Mouse (Mus musculus): ENCODE measurements around the gene Trappc5. TPM values are rescaled to one million over a fixed set of nuclear protein-coding genes. Genes with fewer than 3 reads are reported as not detected.

Gene Trappc5
- polyA plus RNA-seq (2017; shearing (Covaris generic)): 40.6 TPM

GRCm38 (mm10) chr8:3676131-3676992 lies at the start of gene Trappc5:
Trappc5 (plus strand) TSS chr8:3676299.

DNA sequence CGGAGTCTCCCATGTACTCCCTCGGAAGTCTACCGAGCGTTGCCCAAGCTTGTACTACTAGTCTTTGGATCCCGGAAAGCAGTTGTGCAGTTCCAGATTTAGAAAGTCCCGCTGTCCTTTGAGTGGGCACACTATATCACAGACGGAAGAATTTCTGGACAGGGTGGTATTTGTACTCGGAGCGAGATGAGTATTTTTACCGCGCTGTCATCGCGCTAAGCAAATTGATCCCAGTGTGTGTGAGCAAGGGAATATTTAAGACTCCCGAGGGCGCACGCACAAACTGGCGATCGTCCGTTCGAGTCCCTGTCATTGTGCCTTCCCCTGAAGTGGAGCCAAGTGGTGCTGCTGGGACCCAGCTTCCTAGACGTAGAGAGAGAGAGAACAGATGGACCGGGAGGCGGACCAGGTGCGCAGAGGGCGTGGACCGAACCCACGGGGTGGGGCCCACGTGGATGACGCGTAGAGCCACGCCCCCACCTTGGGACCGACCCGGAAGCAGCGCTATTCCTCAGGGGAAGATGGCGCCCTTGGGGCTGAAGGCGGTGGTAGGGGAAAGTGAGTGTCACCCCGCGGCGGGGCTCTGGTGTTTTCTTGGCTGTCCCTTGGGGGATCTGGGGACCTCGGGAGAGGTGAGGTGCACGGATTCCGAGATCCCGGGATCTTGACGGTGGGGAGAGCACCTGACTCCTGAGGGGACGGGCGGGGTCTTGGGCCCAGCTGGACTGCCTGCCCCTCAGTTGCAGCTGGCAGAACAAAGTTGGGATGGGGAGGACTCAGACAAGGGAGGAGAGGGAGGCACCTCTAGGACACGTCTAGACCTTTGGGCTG lies 45.2 kb upstream of the Trappc5 start, which contains the start of gene Stxbp2:
Gene Stxbp2 (plus strand): TSS at position 309 of the 831 bp plus-strand sequence.

DNA sequence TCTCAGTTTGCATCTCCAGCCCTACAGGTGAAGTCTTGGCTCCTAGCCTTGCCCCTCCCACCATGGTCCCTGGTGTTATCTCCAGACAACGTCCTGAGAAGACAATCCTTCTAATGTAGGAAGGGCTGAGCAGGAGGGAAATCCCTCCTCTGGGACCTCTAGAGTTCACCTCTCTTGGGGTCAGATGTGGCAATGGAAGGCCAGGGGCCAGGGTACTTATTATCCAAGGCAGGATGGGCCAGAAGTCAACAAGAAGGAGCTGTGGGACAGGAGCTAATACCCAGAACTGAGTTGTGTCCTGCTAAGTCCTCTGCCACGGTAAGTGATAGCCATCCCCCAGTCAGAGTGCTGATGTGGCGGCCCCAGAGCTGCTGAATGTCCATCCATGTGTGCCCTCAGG lies 20.6 kb upstream of the Trappc5 start, which contains the start of gene Retn:
Gene Retn (plus strand): TSS at position 245 of the 400 bp plus-strand sequence.

DNA sequence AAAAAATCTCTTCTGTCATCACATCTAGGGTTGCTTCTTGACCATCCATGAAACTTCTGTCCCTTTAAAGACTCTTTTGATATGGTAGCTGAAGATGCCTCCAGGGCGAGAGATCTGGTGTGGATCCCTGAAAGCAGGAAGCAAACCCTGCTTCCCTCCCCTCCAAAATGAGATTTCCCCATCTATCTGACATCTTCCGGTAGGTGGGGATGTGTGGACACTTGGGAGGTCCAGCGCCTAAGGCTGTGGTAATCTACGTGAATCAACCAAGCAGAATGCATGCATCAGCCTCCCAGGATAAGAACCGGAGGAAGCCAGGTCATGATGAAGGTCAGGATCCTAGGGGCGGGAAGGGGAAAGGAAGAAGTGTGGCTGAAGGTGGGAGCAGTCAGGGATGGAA lies 10.6 kb upstream of the Trappc5 start, which contains the start of gene Mcemp1:
Gene Mcemp1 (plus strand): TSS at position 248 of the 400 bp plus-strand sequence.

DNA sequence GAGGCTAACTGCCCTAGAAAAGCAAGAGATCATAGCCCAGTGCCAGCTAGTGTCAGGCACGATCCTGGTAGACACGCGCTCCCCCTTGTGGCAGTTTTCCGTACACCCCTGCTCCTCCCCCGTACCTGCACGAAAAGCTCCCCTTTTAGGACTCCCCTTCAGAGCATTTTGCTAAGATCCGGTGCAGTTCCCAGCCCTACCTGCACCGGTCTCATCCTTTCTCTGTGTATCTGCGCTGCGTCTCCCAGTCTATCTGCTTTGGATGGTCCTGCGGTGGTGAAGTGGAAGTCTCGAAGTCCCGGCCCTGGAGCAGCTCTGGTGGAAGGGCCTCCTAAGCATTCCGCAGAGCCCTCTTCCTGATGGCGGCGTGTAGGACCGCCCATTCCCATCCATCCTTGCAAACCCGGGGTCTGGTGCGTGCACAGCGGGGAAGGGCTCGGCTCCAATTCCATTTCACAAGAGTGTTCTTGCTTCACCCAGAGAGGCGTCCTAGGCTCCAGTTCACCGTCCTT lies 4.1 kb upstream of the Trappc5 start, which contains the start of gene Fcor:
Gene Fcor (minus strand): TSS at position 383 of the 512 bp plus-strand sequence.

DNA sequence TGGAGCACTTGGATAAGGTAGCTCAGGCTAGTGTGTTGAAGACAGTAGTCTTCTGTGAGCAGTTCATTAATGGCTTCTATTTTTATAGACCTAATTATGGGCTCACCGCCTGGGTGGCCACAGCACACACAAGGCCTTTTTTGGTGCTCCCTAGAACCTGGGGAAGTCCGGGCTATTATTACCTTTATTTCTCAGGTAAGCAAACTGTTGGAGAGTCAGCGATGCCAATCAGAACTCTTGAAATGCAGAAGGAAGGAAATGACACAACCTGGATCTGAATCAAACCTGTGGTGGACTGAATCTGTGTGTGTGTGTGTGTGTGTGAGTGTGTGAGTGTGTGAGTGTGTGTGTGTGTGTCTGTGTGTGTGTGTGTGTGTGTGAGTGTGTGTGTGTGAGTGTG lies 18.0 kb downstream of the Trappc5 start, which contains the start of gene Fcer2a:
Gene Fcer2a (minus strand): TSS at position 55 of the 400 bp plus-strand sequence.

DNA sequence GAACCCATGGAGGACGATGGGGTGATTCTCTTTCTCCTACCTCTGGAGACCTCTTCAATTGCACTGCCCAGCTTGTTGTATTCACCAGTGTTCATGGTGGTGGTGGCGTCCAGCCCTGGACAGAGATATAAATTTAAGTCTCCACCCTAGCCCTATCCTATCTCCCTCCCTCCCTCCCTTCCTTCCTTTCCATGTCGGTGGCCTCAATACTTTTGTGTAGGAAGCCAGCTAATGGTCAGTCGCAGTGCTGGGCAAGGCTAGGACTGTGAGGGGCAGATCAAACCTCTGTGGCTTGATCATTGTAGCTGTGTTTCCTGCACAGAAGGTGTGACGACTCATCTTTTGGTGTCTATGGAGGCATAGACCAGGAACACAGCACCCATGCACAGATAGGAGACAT lies 44.5 kb downstream of the Trappc5 start, which contains the start of gene Clec4g:
Gene Clec4g (minus strand): TSS at position 101 of the 400 bp plus-strand sequence.

Other genes with a start within 250 kb of the Trappc5 start
- gene Pex11g, start 208.6 kb upstream of the Trappc5 start, polyA plus RNA-seq (2017; shearing (Covaris generic)): 6.0 TPM
- not detected for gene Tex45, start 205.4 kb upstream of the Trappc5 start, polyA plus RNA-seq (2017; shearing (Covaris generic))
- 4.7 TPM for gene Zfp358, start 183.2 kb upstream of the Trappc5 start, polyA plus RNA-seq (2017; shearing (Covaris generic))
- 44.5 TPM for gene Mcoln1, start 175.8 kb upstream of the Trappc5 start, polyA plus RNA-seq (2017; shearing (Covaris generic))
- 64.1 TPM for gene Pnpla6, start 160.9 kb upstream of the Trappc5 start, polyA plus RNA-seq (2017; shearing (Covaris generic))
- not detected for gene C330021F23Rik, start 108.3 kb upstream of the Trappc5 start, polyA plus RNA-seq (2017; shearing (Covaris generic))
- 0.13 TPM for gene Camsap3, start 89.0 kb upstream of the Trappc5 start, polyA plus RNA-seq (2017; shearing (Covaris generic))
- gene Xab2, start 55.0 kb upstream of the Trappc5 start, polyA plus RNA-seq (2017; shearing (Covaris generic)): 137 TPM
- 127 TPM for gene Pet100, start 54.8 kb upstream of the Trappc5 start, polyA plus RNA-seq (2017; shearing (Covaris generic))
- gene Pcp2, start 50.8 kb upstream of the Trappc5 start, polyA plus RNA-seq (2017; shearing (Covaris generic)): not detected
- 231 TPM for gene Stxbp2, start 45.3 kb upstream of the Trappc5 start, polyA plus RNA-seq (2017; shearing (Covaris generic))
- not detected for gene Retn, start 20.5 kb upstream of the Trappc5 start, polyA plus RNA-seq (2017; shearing (Covaris generic))
- not detected for gene Mcemp1, start 10.5 kb upstream of the Trappc5 start, polyA plus RNA-seq (2017; shearing (Covaris generic))
- gene Fcor, start 3.9 kb upstream of the Trappc5 start, polyA plus RNA-seq (2017; shearing (Covaris generic)): not detected
- 3.1 TPM for gene Fcer2a, start 17.9 kb downstream of the Trappc5 start, polyA plus RNA-seq (2017; shearing (Covaris generic))
- not detected for gene Clec4g, start 44.4 kb downstream of the Trappc5 start, polyA plus RNA-seq (2017; shearing (Covaris generic))
- 0.46 TPM for gene Cd209a, start 72.7 kb downstream of the Trappc5 start, polyA plus RNA-seq (2017; shearing (Covaris generic))
- gene Cd209e, start 178.0 kb downstream of the Trappc5 start, polyA plus RNA-seq (2017; shearing (Covaris generic)): not detected
- not detected for gene Cd209d, start 202.3 kb downstream of the Trappc5 start, polyA plus RNA-seq (2017; shearing (Covaris generic))

All from inflammation-experienced regulatory T-cells, adult 16 weeks (primary cell).